Mouse (Mus musculus) hindbrain, embryonic 14.5 days (tissue): ENCODE measurements around the gene Ace2. TPM values are rescaled to one million over a fixed set of nuclear protein-coding genes. Genes with fewer than 3 reads are reported as not detected.

ENCODE experiments used
- ATAC-seq: fragments of 200-750 bp; cut with Nextera tagmentation; 2 replicates; pipeline ENCODE4 v1.8.0; 2017; ENCODE audit warnings: moderate number of reproducible peaks, mild to moderate bottlenecking, moderate TSS enrichment, moderate library complexity; ENCODE audit not compliant: low FRiP score
- DNase-seq: peaks from one replicate; pipeline ENCODE4 v3.0.0-alpha.2; 2015; ENCODE audit warnings: low spot score
- H3K27ac ChIP-seq: fragments of 300-500 bp; sonication (generic); 2 replicates; pipeline ENCODE4 v1.5.1; 2014; ENCODE audit warnings: mild to moderate bottlenecking, moderate library complexity
- H3K27me3 ChIP-seq: fragments of 300-500 bp; sonication (generic); 2 replicates; pipeline ENCODE4 v1.6.1; 2014; ENCODE audit warnings: mild to moderate bottlenecking, low read length, mixed read lengths; ENCODE audit not compliant: control insufficient read depth, insufficient read depth
- H3K36me3 ChIP-seq: fragments of 300-500 bp; sonication (generic); replicated peaks from 2 replicates; pipeline ENCODE4 v1.6.1; 2014; ENCODE audit not compliant: control insufficient read depth, insufficient read depth
- H3K4me1 ChIP-seq: fragments of 300-500 bp; sonication (generic); replicated peaks from 2 replicates; pipeline ENCODE4 v1.6.1; 2014; ENCODE audit warnings: antibody characterized with exemption, low read length, mixed read lengths; ENCODE audit not compliant: control insufficient read depth, insufficient read depth
- H3K4me2 ChIP-seq: fragments of 300-500 bp; sonication (generic); replicated peaks from 2 replicates; pipeline ENCODE4 v1.6.1; 2014; ENCODE audit warnings: mild to moderate bottlenecking, moderate library complexity
- H3K4me3 ChIP-seq: fragments of 300-500 bp; sonication (generic); replicated peaks from 2 replicates; pipeline ENCODE4 v1.5.1; 2014; ENCODE audit warnings: mild to moderate bottlenecking, low read length
- H3K9ac ChIP-seq: fragments of 300-500 bp; sonication (generic); 2 replicates; pipeline ENCODE4 v1.6.1; 2014
- H3K9me3 ChIP-seq: fragments of 300-500 bp; sonication (generic); 2 replicates; pipeline ENCODE4 v1.6.1; 2016; ENCODE audit warnings: low read length; ENCODE audit not compliant: control insufficient read depth
- WGBS: fragments of 180-500 bp; shearing (Covaris S2); extraction: QIAGEN DNeasy Blood & Tissue Kit; methylation state at CpG from one replicate; pipeline ENCODE4 v1.1.7; 2014; 5-methylcytosine and 5-hydroxymethylcytosine counted together
- polyA plus RNA-seq: library from polyadenylated mRNA; unstranded; fragments of >200 nt; fragmentation: Nextera tagmentation; extraction: Ambion mirVana; gene quantifications from 2 replicates; pipeline ENCODE4 v1.2.1, GENCODE M21; 2014

Ace2 gene
- polyA plus RNA-seq, 1 experiment from 2014 or later = 0.36 TPM

GRCm38 (mm10) chrX:164113744-164114143 lies 25.4 kb upstream of the Ace2 start:
- Histone ChIP-seq H3K9me3 (no peaks in the 10 kb centered on the region), H3K4me2 (no peak overlapping the region), H3K4me3 (no peak overlapping the region), H3K4me1 (no peaks in the 10 kb centered on the region), H3K27me3 (no peaks in the 10 kb centered on the region), H3K27ac (no peak overlapping the region), H3K36me3 (no peaks in the 10 kb centered on the region), H3K9ac (no peak overlapping the region)
- DNase-seq (no peak), ATAC-seq (no peak)
- 95% methylated on average over 6 of the region's 6 CpGs for WGBS

DNA sequence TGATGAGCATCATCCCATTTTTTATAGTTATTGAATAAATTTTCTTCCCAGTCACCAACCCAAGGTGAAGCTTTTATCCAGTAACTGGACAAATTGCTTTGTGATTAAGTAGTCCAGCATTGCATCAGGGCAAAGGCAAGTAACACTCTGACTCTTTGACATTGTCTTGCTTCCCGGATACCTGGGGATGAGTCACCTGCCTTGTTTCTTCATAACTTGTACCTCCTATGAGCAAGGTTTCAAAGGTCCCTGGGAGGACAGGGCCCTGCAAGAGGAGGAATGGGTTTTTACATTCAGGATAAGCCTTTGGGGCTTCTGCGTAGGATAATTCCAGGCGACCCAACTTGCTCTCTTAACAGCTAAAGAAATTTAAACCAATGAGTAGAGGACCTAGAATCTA lies 15.2 kb upstream of the Ace2 start:
- Histone ChIP-seq H3K4me1 (no peaks in the 10 kb centered on the region), H3K4me2 (no peak overlapping the region), H3K27ac (no peak overlapping the region), H3K9ac (no peak overlapping the region), H3K4me3 (no peak overlapping the region), H3K9me3 (no peaks in the 10 kb centered on the region), H3K27me3 (no peaks in the 10 kb centered on the region; the same call in 1 of the 2 replicates), H3K36me3 (no peaks in the 10 kb centered on the region)
- DNase-seq (no peak), ATAC-seq (no peak)
- WGBS = 95% methylated on average over 3 of the region's 3 CpGs

- H3K9ac ChIP-seq = no peak overlapping the region
- H3K4me3 ChIP-seq = no peak overlapping the region
- H3K4me2 ChIP-seq = no peak overlapping the region
- no peak for DNase-seq
- H3K27ac ChIP-seq = no peak overlapping the region
- H3K27me3 ChIP-seq = no peaks in the 10 kb centered on the region; the same call in 1 of the 2 replicates
- no peaks in the 10 kb centered on the region for H3K4me1 ChIP-seq
- H3K36me3 ChIP-seq = no peaks in the 10 kb centered on the region
- no peaks in the 10 kb centered on the region for H3K9me3 ChIP-seq
- no peak for ATAC-seq
- WGBS = 92% methylated on average over 3 of the region's 3 CpGs
These were observed 5.6 kb upstream of the Ace2 start for GRCm38 (mm10) chrX:164133531-164133930.

GRCm38 (mm10) chrX:164135304-164135818 lies 3.8 kb upstream of the Ace2 start:
- no peaks in the 10 kb centered on the region for H3K36me3 ChIP-seq
- no peaks in the 10 kb centered on the region for H3K4me1 ChIP-seq
- no peaks in the 10 kb centered on the region; the same call in 1 of the 2 replicates for H3K27me3 ChIP-seq
- H3K27ac ChIP-seq = no peak overlapping the region
- H3K4me2 ChIP-seq = no peak overlapping the region
- DNase-seq = no peak
- WGBS = 88% methylated on average over 4 of the region's 4 CpGs
- H3K9me3 ChIP-seq = no peaks in the 10 kb centered on the region
- ATAC-seq = no peak
- H3K4me3 ChIP-seq = no peak overlapping the region
- H3K9ac ChIP-seq = no peak overlapping the region

- Histone ChIP-seq H3K9me3 (no peaks in the 10 kb centered on the region), H3K4me3 (no peak overlapping the region), H3K27me3 (0 out of 2 replicates have a peak, but pooled peaks cover 4% of the 10 kb centered on the region), H3K4me2 (no peak overlapping the region), H3K4me1 (no peaks in the 10 kb centered on the region), H3K27ac (no peak overlapping the region), H3K9ac (no peak overlapping the region), H3K36me3 (no peaks in the 10 kb centered on the region)
- whole genome bisulfite sequencing = 89% methylated on average over 6 of the region's 6 CpGs
- no peak for DNase-seq
- no peak for ATAC-seq
These were observed 6.5 kb downstream of the Ace2 start for GRCm38 (mm10) chrX:164145463-164146250.

DNA sequence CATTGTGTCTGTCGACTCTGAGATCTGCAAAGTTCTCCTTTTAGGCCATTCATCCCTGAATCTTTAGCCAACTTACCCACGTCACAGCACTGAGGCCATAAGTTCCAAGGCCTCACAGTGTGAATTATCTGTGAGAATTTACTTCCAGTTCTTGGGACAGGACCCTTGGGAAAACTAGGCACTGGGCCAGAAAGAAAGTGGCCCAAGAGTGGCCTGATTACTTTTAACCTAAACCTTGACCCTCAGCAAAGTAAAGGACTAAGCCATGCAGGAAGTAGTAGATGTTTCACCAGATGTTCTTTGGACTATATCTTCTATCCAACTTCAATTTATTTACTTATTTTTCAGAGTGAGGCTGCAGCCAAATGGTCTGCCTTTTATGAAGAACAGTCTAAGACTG lies 13.6 kb downstream of the Ace2 start:
- H3K4me1 ChIP-seq = no peaks in the 10 kb centered on the region
- H3K36me3 ChIP-seq = no peaks in the 10 kb centered on the region
- ATAC-seq (no peak), DNase-seq (no peak)
- no peak overlapping the region for H3K27ac ChIP-seq
- peaks cover 12% of the 10 kb centered on the region for H3K27me3 ChIP-seq
- H3K4me2 ChIP-seq = no peak overlapping the region
- no peaks in the 10 kb centered on the region for H3K9me3 ChIP-seq
- 72% methylated on average over 2 of the region's 2 CpGs for WGBS
- no peak overlapping the region for H3K4me3 ChIP-seq
- no peak overlapping the region for H3K9ac ChIP-seq

- Histone ChIP-seq H3K4me3 (no peak overlapping the region), H3K4me2 (no peak overlapping the region), H3K36me3 (no peaks in the 10 kb centered on the region), H3K9ac (no peak overlapping the region), H3K27ac (no peak overlapping the region), H3K27me3 (peaks cover 12% of the 10 kb centered on the region), H3K4me1 (no peaks in the 10 kb centered on the region), H3K9me3 (no peaks in the 10 kb centered on the region)
- DNase-seq (no peak), ATAC-seq (no peak)
These were observed 14.5 kb downstream of the Ace2 start for GRCm38 (mm10) chrX:164153606-164154005.

DNA sequence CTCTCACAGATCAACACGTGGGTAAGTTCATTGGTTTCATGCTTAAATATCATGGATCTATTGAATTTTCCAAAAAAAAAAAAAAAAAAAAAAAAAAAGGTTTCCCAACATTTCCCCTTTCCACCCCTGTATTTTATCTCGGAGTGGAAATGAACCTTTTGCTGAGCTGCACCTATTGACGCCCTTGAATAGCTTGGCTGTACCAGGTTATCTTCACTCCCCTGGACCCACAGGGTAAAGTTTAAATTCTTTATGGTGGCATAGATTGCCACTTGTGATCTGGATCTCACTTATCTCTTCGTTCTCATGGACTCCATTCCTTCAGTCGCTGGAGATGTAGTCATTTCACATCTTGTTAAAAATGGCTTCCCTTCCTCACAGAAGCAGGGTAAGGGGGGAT lies 15.5 kb downstream of the Ace2 start:
- H3K4me1 ChIP-seq = no peaks in the 10 kb centered on the region
- H3K9me3 ChIP-seq = no peaks in the 10 kb centered on the region
- H3K36me3 ChIP-seq = no peaks in the 10 kb centered on the region
- no peak overlapping the region for H3K4me2 ChIP-seq
- DNase-seq (no peak), ATAC-seq (no peak)
- no peak overlapping the region for H3K9ac ChIP-seq
- H3K27ac ChIP-seq = no peak overlapping the region
- 81% methylated on average over 5 of the region's 5 CpGs for WGBS
- no peak overlapping the region for H3K4me3 ChIP-seq
- peaks cover 14% of the 10 kb centered on the region for H3K27me3 ChIP-seq

DNA sequence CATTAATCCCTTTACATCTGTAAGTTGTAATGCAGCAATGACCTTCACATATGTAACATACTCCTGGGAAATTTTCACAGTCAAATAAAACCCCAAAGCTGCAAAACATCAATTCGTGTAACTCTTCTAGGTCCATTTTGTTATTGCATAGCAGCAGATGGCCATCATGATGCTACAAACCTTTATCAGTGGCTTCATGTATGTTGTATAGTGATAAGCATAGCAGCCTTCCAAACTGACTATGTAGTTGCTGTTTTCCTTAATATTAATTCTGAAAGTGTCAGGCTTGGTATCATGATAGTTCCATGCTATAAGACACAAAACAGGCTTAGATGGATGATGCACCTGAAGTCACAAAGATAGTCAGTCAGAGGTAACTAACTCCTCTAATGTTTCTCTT lies 25.5 kb downstream of the Ace2 start:
- Histone ChIP-seq H3K9ac (no peak overlapping the region), H3K9me3 (no peaks in the 10 kb centered on the region), H3K36me3 (no peaks in the 10 kb centered on the region), H3K27ac (no peak overlapping the region), H3K4me2 (no peak overlapping the region), H3K4me1 (no peaks in the 10 kb centered on the region), H3K4me3 (no peak overlapping the region), H3K27me3 (peaks cover 22% of the 10 kb centered on the region)
- WGBS = 76% methylated on average over 1 of the region's 1 CpGs
- ATAC-seq = no peak
- DNase-seq = no peak
